Mouse (Mus musculus) erythroid progenitor cell, adult 5-6 weeks (primary cell): ENCODE measurements around the gene Olfr805. TPM values are rescaled to one million over a fixed set of nuclear protein-coding genes. Genes with fewer than 3 reads are reported as not detected.

ENCODE experiments used
- ATAC-seq: replicated peaks from 2 replicates; pipeline ENCODE4 v1.8.0; 2016; ENCODE audit warnings: moderate number of reproducible peaks, mild to moderate bottlenecking, moderate TSS enrichment, inconsistent platforms; ENCODE audit not compliant: poor library complexity, low FRiP score, severe bottlenecking
- total RNA-seq, 2 experiments: library from RNA; stranded (forward) in 1 of 2; stranded (reverse) in 1 of 2; fragments of 150-400 nt in 1 of 2; fragments of 186-747, 209-891 nt in 1 of 2; gene quantifications; 2 replicates each; pipeline versions ENCODE4 v1.2.3 to v1.2.4; 2015 to 2017; ENCODE audit warnings: low replicate concordance in 2 of 2

Gene Olfr805
- total RNA-seq (2015; ENCODE audit: low replicate concordance): not detected in 2 replicates
- total RNA-seq (2017; ENCODE audit: low replicate concordance): not detected in 2 replicates

DNA sequence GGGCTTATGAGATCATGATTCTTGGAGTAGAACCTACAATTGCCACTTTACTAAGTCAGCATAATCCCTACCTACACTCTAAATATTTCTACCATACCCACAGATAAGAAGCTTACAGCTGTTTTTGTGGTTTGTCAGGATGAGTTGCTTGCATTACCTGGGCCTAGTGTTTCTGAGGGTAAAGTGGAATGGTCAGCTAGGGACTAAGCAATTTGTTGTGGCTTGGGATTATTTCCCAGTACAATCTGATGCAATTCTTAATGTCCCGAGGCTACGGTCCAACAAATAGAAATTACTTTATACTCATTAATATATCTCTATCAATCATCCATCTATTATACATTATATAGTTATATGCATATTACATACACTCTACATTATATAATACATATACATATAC, at the start of gene Olfr805:
Gene Olfr805 (minus strand): TSS at position 101 of the 400 bp plus-strand sequence.
- ATAC-seq: no peak

- ATAC-seq: no peak
Observed at GRCm38 (mm10) chr10:129778123-129778522, 48.9 kb upstream of the Olfr805 start.

DNA sequence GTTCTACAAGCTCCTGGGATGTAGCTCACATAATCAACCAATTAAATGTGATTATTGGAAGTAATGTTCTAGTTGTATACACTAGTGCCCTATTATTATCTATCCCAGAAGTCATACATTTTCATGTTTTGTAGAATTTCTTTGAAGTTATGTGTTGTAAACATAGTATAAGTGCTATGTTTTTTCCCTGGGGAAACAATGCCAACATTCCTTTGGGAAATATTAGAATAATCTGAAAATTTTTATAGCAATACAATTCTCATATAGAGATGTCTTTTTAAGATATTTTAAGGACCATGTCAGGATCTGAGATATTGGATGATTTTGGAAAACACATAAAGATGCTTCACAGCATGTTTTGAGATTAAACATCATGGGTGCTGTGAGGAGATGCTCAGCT, 45.2 kb upstream of the Olfr805 start, which contains the start of gene Olfr809:
Gene Olfr809 (plus strand): TSS at position 301 of the 400 bp plus-strand sequence.
- no peak for ATAC-seq

DNA sequence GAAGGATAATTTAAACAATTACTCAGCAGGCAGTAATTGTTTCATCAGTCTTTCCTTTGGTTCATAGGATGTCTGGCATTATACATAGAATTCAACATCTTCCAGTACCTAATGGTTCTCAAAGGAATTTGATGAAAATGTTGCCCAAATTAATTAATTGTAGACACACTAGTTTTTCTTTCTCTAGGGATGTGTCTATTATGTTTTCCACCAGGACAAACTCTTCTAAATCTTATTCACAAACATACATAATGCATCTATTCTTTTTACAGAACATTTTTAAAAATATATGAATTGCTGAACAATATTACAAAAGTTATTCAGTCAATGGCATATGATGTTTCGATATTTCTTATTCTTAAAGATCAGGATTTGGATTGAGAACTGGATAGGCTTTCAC, 36.0 kb upstream of the Olfr805 start, which contains the start of gene Olfr808:
Gene Olfr808 (plus strand): TSS at position 301 of the 400 bp plus-strand sequence.
- ATAC-seq: no peak

DNA sequence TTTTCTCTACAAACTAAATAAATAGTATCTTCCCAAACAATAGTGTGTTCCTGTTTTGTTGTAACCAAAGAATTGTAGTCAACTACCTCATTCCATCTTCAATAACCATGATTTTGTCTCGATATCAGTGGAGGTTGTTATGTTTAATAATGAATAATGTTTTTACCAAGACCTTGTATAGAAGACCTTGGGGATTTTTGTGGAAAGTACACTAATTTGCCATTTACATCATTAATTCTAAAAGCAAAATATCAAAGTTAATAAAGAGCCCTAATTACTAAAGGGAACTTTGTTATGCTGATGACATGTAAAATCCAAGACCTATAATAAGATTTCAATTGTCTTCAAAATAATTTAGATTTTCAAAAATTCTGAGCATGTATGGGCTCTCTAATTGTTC, 28.5 kb upstream of the Olfr805 start, which contains the start of gene Olfr807:
Gene Olfr807 (minus strand): TSS at position 101 of the 400 bp plus-strand sequence.
- no peak for ATAC-seq

DNA sequence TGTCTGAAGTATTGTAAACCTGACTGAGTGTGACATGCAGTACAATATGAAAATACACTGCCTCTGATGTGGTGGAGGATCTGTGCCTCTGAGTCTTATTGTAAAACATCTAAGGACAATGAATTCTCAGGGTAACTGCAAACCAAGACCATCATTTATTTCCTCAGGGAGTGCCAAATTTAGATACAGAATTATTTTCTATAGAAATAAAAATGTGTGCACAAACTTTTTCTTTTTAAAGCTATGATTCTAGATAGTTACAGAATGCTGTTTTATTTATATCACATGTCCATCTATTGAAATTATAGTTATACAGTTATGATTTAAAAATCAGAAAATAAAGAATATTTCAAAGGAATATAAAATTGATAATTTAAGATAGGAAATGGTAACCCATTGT, 12.6 kb upstream of the Olfr805 start, which contains the start of gene Olfr806:
Gene Olfr806 (minus strand): TSS at position 101 of the 400 bp plus-strand sequence.
- no peak for ATAC-seq

DNA sequence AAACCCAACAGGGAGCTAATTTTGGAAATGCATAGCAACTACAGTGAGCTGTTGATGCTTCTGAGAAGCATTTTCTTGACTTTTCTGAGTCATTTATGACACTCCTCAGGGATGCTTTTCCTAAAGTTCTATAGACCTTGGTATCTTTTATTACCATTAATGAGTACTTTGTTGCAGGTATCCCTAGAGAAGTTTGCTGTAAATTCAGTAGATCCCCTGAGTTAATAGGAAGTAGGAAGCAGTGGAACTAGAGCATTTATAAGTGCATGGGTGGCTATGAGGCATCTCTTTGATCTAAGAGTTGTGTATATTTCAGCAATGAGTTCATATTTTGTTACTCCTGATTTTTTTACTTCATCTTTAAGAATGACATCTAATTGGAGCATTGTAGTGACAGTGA, 26.3 kb downstream of the Olfr805 start, which contains the start of gene Olfr804:
Gene Olfr804 (plus strand): TSS at position 301 of the 400 bp plus-strand sequence.
- ATAC-seq: no peak

GRCm38 (mm10) chr10:129694186-129694585, 35.0 kb downstream of the Olfr805 start, which contains the start of gene Olfr803:
Olfr803 (minus strand) TSS chr10:129694286.
- ATAC-seq: no peak

DNA sequence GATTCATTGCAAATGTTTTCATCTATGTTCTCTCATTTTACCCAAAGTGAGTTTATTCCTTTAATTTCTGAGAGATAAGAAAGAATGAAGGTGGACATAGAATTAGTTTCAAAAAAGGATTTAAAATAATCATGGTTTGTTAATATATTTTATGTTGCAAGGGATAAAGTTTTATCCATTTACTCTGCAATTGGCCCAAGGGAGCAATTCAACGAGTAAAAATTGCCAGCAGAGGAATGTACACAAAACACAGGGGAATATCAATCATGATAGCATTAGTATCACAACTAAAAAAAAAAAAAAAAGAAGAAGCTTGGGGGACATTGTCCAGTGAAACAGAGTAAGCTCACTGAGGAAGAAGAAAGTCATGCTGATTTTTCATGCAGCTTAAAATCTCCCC, 41.1 kb downstream of the Olfr805 start, which contains the start of gene Olfr802:
Gene Olfr802 (minus strand): TSS at position 101 of the 400 bp plus-strand sequence.
- ATAC-seq: no peak

GRCm38 (mm10) chr10:129673765-129674164, 55.4 kb downstream of the Olfr805 start, which contains the start of gene Olfr801:
Olfr801 (minus strand) TSS chr10:129673865.
- ATAC-seq: no peak

Other genes starting within 250 kb of the Olfr805 start
- not detected in 2 replicates for gene Olfr789, start 244.6 kb downstream of the Olfr805 start, total RNA-seq (2015; ENCODE audit: low replicate concordance)
- gene Olfr789, start 244.6 kb downstream of the Olfr805 start, total RNA-seq (2017; ENCODE audit: low replicate concordance): not detected in 2 replicates
- gene Olfr790, start 230.9 kb downstream of the Olfr805 start, total RNA-seq (2015; ENCODE audit: low replicate concordance): not detected in 2 replicates
- gene Olfr790, start 230.9 kb downstream of the Olfr805 start, total RNA-seq (2017; ENCODE audit: low replicate concordance): not detected in 2 replicates
- not detected in 2 replicates for gene Olfr791, start 207.6 kb downstream of the Olfr805 start, total RNA-seq (2015; ENCODE audit: low replicate concordance)
- gene Olfr791, start 207.6 kb downstream of the Olfr805 start, total RNA-seq (2017; ENCODE audit: low replicate concordance): not detected in 2 replicates
- not detected in 2 replicates for gene Olfr792, start 190.2 kb downstream of the Olfr805 start, total RNA-seq (2015; ENCODE audit: low replicate concordance)
- not detected in 2 replicates for gene Olfr792, start 190.2 kb downstream of the Olfr805 start, total RNA-seq (2017; ENCODE audit: low replicate concordance)
- gene Olfr794, start 161.7 kb downstream of the Olfr805 start, total RNA-seq (2015; ENCODE audit: low replicate concordance): not detected in 2 replicates
- gene Olfr794, start 161.7 kb downstream of the Olfr805 start, total RNA-seq (2017; ENCODE audit: low replicate concordance): not detected in 2 replicates
- not detected in 2 replicates for gene Olfr796, start 116.8 kb downstream of the Olfr805 start, total RNA-seq (2015; ENCODE audit: low replicate concordance)
- gene Olfr796, start 116.8 kb downstream of the Olfr805 start, total RNA-seq (2017; ENCODE audit: low replicate concordance): not detected in 2 replicates
- not detected in 2 replicates for gene Olfr798, start 101.4 kb downstream of the Olfr805 start, total RNA-seq (2015; ENCODE audit: low replicate concordance)
- not detected in 2 replicates for gene Olfr798, start 101.4 kb downstream of the Olfr805 start, total RNA-seq (2017; ENCODE audit: low replicate concordance)
- not detected in 2 replicates for gene Olfr799, start 91.9 kb downstream of the Olfr805 start, total RNA-seq (2015; ENCODE audit: low replicate concordance)
- gene Olfr799, start 91.9 kb downstream of the Olfr805 start, total RNA-seq (2017; ENCODE audit: low replicate concordance): not detected in 2 replicates
- gene Olfr800, start 71.7 kb downstream of the Olfr805 start, total RNA-seq (2015; ENCODE audit: low replicate concordance): not detected in 2 replicates
- not detected in 2 replicates for gene Olfr800, start 71.7 kb downstream of the Olfr805 start, total RNA-seq (2017; ENCODE audit: low replicate concordance)
- not detected in 2 replicates for gene Olfr801, start 55.5 kb downstream of the Olfr805 start, total RNA-seq (2015; ENCODE audit: low replicate concordance)
- not detected in 2 replicates for gene Olfr801, start 55.5 kb downstream of the Olfr805 start, total RNA-seq (2017; ENCODE audit: low replicate concordance)
- not detected in 2 replicates for gene Olfr802, start 41.2 kb downstream of the Olfr805 start, total RNA-seq (2015; ENCODE audit: low replicate concordance)
- gene Olfr802, start 41.2 kb downstream of the Olfr805 start, total RNA-seq (2017; ENCODE audit: low replicate concordance): not detected in 2 replicates
- not detected in 2 replicates for gene Olfr803, start 35.1 kb downstream of the Olfr805 start, total RNA-seq (2015; ENCODE audit: low replicate concordance)
- gene Olfr803, start 35.1 kb downstream of the Olfr805 start, total RNA-seq (2017; ENCODE audit: low replicate concordance): not detected in 2 replicates
- gene Olfr804, start 26.2 kb downstream of the Olfr805 start, total RNA-seq (2015; ENCODE audit: low replicate concordance): not detected in 2 replicates
- gene Olfr804, start 26.2 kb downstream of the Olfr805 start, total RNA-seq (2017; ENCODE audit: low replicate concordance): not detected in 2 replicates
- not detected in 2 replicates for gene Olfr806, start 12.5 kb upstream of the Olfr805 start, total RNA-seq (2015; ENCODE audit: low replicate concordance)
- gene Olfr806, start 12.5 kb upstream of the Olfr805 start, total RNA-seq (2017; ENCODE audit: low replicate concordance): not detected in 2 replicates
- gene Olfr807, start 28.4 kb upstream of the Olfr805 start, total RNA-seq (2015; ENCODE audit: low replicate concordance): not detected in 2 replicates
- gene Olfr807, start 28.4 kb upstream of the Olfr805 start, total RNA-seq (2017; ENCODE audit: low replicate concordance): not detected in 2 replicates
- gene Olfr808, start 36.1 kb upstream of the Olfr805 start, total RNA-seq (2015; ENCODE audit: low replicate concordance): not detected in 2 replicates
- gene Olfr808, start 36.1 kb upstream of the Olfr805 start, total RNA-seq (2017; ENCODE audit: low replicate concordance): not detected in 2 replicates
- not detected in 2 replicates for gene Olfr809, start 45.3 kb upstream of the Olfr805 start, total RNA-seq (2015; ENCODE audit: low replicate concordance)
- not detected in 2 replicates for gene Olfr809, start 45.3 kb upstream of the Olfr805 start, total RNA-seq (2017; ENCODE audit: low replicate concordance)
- gene Olfr810, start 65.5 kb upstream of the Olfr805 start, total RNA-seq (2015; ENCODE audit: low replicate concordance): not detected in 2 replicates
- gene Olfr810, start 65.5 kb upstream of the Olfr805 start, total RNA-seq (2017; ENCODE audit: low replicate concordance): not detected in 2 replicates
- gene Olfr811, start 75.0 kb upstream of the Olfr805 start, total RNA-seq (2015; ENCODE audit: low replicate concordance): not detected in 2 replicates
- gene Olfr811, start 75.0 kb upstream of the Olfr805 start, total RNA-seq (2017; ENCODE audit: low replicate concordance): not detected in 2 replicates
- gene Olfr812, start 116.7 kb upstream of the Olfr805 start, total RNA-seq (2015; ENCODE audit: low replicate concordance): not detected in 2 replicates
- not detected in 2 replicates for gene Olfr812, start 116.7 kb upstream of the Olfr805 start, total RNA-seq (2017; ENCODE audit: low replicate concordance)
- not detected in 2 replicates for gene Olfr813, start 126.0 kb upstream of the Olfr805 start, total RNA-seq (2015; ENCODE audit: low replicate concordance)
- not detected in 2 replicates for gene Olfr813, start 126.0 kb upstream of the Olfr805 start, total RNA-seq (2017; ENCODE audit: low replicate concordance)
- gene Olfr814, start 150.5 kb upstream of the Olfr805 start, total RNA-seq (2015; ENCODE audit: low replicate concordance): not detected in 2 replicates
- not detected in 2 replicates for gene Olfr814, start 150.5 kb upstream of the Olfr805 start, total RNA-seq (2017; ENCODE audit: low replicate concordance)
- not detected in 2 replicates for gene Olfr815, start 176.5 kb upstream of the Olfr805 start, total RNA-seq (2015; ENCODE audit: low replicate concordance)
- gene Olfr815, start 176.5 kb upstream of the Olfr805 start, total RNA-seq (2017; ENCODE audit: low replicate concordance): not detected in 2 replicates
- gene Olfr816, start 186.2 kb upstream of the Olfr805 start, total RNA-seq (2015; ENCODE audit: low replicate concordance): not detected in 2 replicates
- not detected in 2 replicates for gene Olfr816, start 186.2 kb upstream of the Olfr805 start, total RNA-seq (2017; ENCODE audit: low replicate concordance)
- gene Olfr818, start 219.7 kb upstream of the Olfr805 start, total RNA-seq (2015; ENCODE audit: low replicate concordance): not detected in 2 replicates
- gene Olfr818, start 219.7 kb upstream of the Olfr805 start, total RNA-seq (2017; ENCODE audit: low replicate concordance): not detected in 2 replicates
- not detected in 2 replicates for gene Olfr819, start 237.9 kb upstream of the Olfr805 start, total RNA-seq (2015; ENCODE audit: low replicate concordance)
- gene Olfr819, start 237.9 kb upstream of the Olfr805 start, total RNA-seq (2017; ENCODE audit: low replicate concordance): not detected in 2 replicates
- gene Olfr247, start 246.8 kb upstream of the Olfr805 start, total RNA-seq (2015; ENCODE audit: low replicate concordance): not detected in 2 replicates
- gene Olfr247, start 246.8 kb upstream of the Olfr805 start, total RNA-seq (2017; ENCODE audit: low replicate concordance): not detected in 2 replicates